Mouse (Mus musculus) forebrain, embryonic 16.5 days (tissue): ENCODE results near the gene Qsox2. TPM values are rescaled to one million over a fixed set of nuclear protein-coding genes. Genes with fewer than 3 reads are reported as not detected.
A peak's percentile ranks its signal among the peaks of the same experiment; 100 is the strongest.

Experiments used
- ATAC-seq: fragments of 200-750 bp; cut with Nextera tagmentation; 2 replicates; pipeline ENCODE4 v1.8.0; 2017; ENCODE audit warnings: mild to moderate bottlenecking, moderate library complexity
- H3K27ac ChIP-seq: fragments of 300-500 bp; sonication (generic); 2 replicates; pipeline ENCODE4 v1.5.1; 2014; ENCODE audit warnings: low read length, control low read depth
- H3K27me3 ChIP-seq: fragments of 300-500 bp; sonication (generic); replicated peaks from 2 replicates; pipeline ENCODE4 v1.6.1; 2014; ENCODE audit warnings: low read length; ENCODE audit not compliant: control insufficient read depth, insufficient read depth
- H3K36me3 ChIP-seq: fragments of 300-500 bp; sonication (generic); 2 replicates; pipeline ENCODE4 v1.6.1; 2014; ENCODE audit not compliant: control insufficient read depth, insufficient read depth
- H3K4me1 ChIP-seq: fragments of 300-500 bp; sonication (generic); replicated peaks from 2 replicates; pipeline ENCODE4 v1.6.1; 2014; ENCODE audit warnings: low read length; ENCODE audit not compliant: control insufficient read depth, insufficient read depth
- H3K4me2 ChIP-seq: fragments of 300-500 bp; sonication (generic); 2 replicates; pipeline ENCODE4 v1.6.1; 2014; ENCODE audit warnings: mild to moderate bottlenecking, low read length, control low read depth
- H3K4me3 ChIP-seq: fragments of 300-500 bp; sonication (generic); replicated peaks from 2 replicates; pipeline ENCODE4 v1.5.1; 2014; ENCODE audit warnings: mild to moderate bottlenecking, low read length, control low read depth
- H3K9ac ChIP-seq: fragments of 300-500 bp; sonication (generic); replicated peaks from 2 replicates; pipeline ENCODE4 v1.6.1; 2014; ENCODE audit warnings: low read depth, low read length, control low read depth
- H3K9me3 ChIP-seq: fragments of 300-500 bp; sonication (generic); 2 replicates; pipeline ENCODE4 v1.6.1; 2016; ENCODE audit warnings: low read length; ENCODE audit not compliant: control insufficient read depth
- WGBS: fragments of 180-500 bp; shearing (Covaris S2); extraction: QIAGEN DNeasy Blood & Tissue Kit; methylation state at CpG from one replicate; pipeline ENCODE4 v1.1.7; 2014; 5-methylcytosine and 5-hydroxymethylcytosine counted together
- polyA plus RNA-seq: library from polyadenylated mRNA; unstranded; fragments of >200 nt; fragmentation: Nextera tagmentation; extraction: Ambion mirVana; gene quantifications from 2 replicates; pipeline ENCODE4 v1.2.1, GENCODE M21; 2015

Gene Qsox2
- polyA plus RNA-seq, 1 experiment from 2014 or later, result 14.6 TPM

- H3K27ac ChIP-seq, result no peak overlapping the region
- no peaks in the 10 kb centered on the region for H3K27me3 ChIP-seq
- no peak for ATAC-seq
- no peak overlapping the region for H3K4me3 ChIP-seq
- H3K9me3 ChIP-seq, result no peaks in the 10 kb centered on the region
- H3K4me2 ChIP-seq, result no peak overlapping the region
- H3K36me3 ChIP-seq, result no peaks in the 10 kb centered on the region
- WGBS, result 71% methylated on average over 4 of the region's 4 CpGs
- H3K4me1 ChIP-seq, result no peaks in the 10 kb centered on the region
- H3K9ac ChIP-seq, result no peak overlapping the region
These were observed 27.3 kb upstream of the Qsox2 start for GRCm38 (mm10) chr2:26264646-26265045.

DNA sequence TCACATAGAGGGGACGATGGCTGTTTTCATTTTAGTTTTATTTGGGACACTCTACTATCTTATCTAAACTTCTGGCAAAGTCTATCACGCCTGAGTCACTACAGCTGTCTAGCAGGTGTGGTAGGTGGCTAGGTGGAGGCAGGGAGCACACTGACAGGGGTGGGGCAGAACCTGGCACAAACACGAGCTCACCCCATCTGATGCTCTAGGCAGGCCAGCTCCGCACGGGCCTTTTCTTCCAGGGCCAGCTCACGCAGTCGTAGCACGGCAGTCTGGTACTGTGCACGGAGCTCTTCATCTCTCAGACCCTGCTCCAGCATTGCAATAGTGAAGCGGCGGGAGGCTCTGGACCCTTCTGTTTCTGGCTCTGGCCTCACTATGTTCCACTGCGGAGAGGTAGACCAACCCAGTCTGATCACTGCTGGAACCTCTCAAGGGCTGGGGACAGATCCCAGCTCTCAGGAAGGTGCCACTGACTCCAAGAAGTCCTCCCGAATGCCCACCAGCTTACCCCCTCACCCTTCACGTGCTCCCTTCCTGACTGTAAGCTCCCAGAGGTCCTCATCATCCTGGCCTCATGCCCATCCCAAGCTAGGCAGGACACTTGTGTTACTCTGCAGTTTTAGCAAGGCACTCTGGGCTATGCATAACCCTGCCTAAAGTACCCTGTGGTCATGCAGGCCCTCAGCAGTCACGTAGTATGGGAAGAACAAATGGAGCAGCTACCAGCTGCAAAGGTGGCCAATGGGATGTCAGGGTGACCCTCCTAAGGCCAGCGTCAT lies 20.2 kb upstream of the Qsox2 start:
- no peak for ATAC-seq
- Histone ChIP-seq H3K4me3 (no peak overlapping the region), H3K4me1 (no peaks in the 10 kb centered on the region), H3K36me3 (no peaks in the 10 kb centered on the region), H3K9ac (no peak overlapping the region), H3K27ac (no peak overlapping the region), H3K4me2 (no peak overlapping the region), H3K9me3 (no peaks in the 10 kb centered on the region), H3K27me3 (no peaks in the 10 kb centered on the region)
- 86% methylated on average over 16 of the region's 16 CpGs for WGBS

GRCm38 (mm10) chr2:26254816-26255215 lies 17.5 kb upstream of the Qsox2 start:
- Histone ChIP-seq H3K27me3 (no peaks in the 10 kb centered on the region), H3K9ac (no peak overlapping the region), H3K27ac (no peak overlapping the region), H3K4me3 (no peak overlapping the region), H3K36me3 (no peaks in the 10 kb centered on the region), H3K9me3 (no peaks in the 10 kb centered on the region), H3K4me1 (no peaks in the 10 kb centered on the region), H3K4me2 (no peak overlapping the region)
- WGBS, result 46% methylated on average over 4 of the region's 4 CpGs
- ATAC-seq, result no peak

- ATAC-seq, result no peak
- no peaks in the 10 kb centered on the region for H3K4me1 ChIP-seq
- no peak overlapping the region for H3K4me3 ChIP-seq
- H3K9ac ChIP-seq, result no peak overlapping the region
- no peak overlapping the region for H3K4me2 ChIP-seq
- H3K36me3 ChIP-seq, result no peaks in the 10 kb centered on the region
- no peak overlapping the region for H3K27ac ChIP-seq
- no peaks in the 10 kb centered on the region for H3K9me3 ChIP-seq
- WGBS, result 57% methylated on average over 8 of the region's 8 CpGs
- H3K27me3 ChIP-seq, result no peaks in the 10 kb centered on the region
These were observed 15.3 kb upstream of the Qsox2 start for GRCm38 (mm10) chr2:26252514-26253206.

DNA sequence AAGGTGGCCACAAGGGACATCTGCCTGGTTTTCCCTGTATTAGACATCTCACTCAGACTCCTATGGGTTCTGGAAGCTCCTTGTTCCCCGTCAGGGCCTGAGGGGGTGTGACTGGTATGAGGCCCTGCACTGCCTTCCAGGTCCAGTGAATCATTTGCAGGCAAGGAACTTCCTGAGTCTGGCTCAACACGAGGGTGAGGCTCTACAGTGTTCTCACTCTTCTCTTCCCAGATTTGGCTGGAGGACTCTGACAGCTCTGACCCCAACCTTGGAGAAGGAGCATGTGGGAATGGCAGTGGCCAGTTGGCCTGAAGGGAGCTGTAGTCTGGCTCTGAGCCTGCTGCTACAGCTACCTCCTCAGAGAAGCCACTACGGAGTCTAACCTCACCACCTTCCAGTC lies 10.2 kb upstream of the Qsox2 start:
- no peaks in the 10 kb centered on the region for H3K4me1 ChIP-seq
- WGBS, result 70% methylated on average over 3 of the region's 3 CpGs
- no peaks in the 10 kb centered on the region for H3K9me3 ChIP-seq
- H3K27ac ChIP-seq, result no peak overlapping the region
- H3K9ac ChIP-seq, result no peak overlapping the region
- no peak overlapping the region for H3K4me2 ChIP-seq
- no peaks in the 10 kb centered on the region for H3K36me3 ChIP-seq
- H3K27me3 ChIP-seq, result 0 out of 2 replicates have a peak, but pooled peaks cover 2% of the 10 kb centered on the region
- ATAC-seq, result no peak
- no peak overlapping the region for H3K4me3 ChIP-seq

GRCm38 (mm10) chr2:26240841-26241240 lies 3.5 kb upstream of the Qsox2 start:
- no peaks in the 10 kb centered on the region for H3K36me3 ChIP-seq
- no peaks in the 10 kb centered on the region for H3K27me3 ChIP-seq
- no peak overlapping the region for H3K4me3 ChIP-seq
- H3K9me3 ChIP-seq, result no peaks in the 10 kb centered on the region
- no peak overlapping the region for H3K4me2 ChIP-seq
- no peak overlapping the region for H3K27ac ChIP-seq
- H3K4me1 ChIP-seq, result peaks cover 12% of the 10 kb centered on the region
- 52% methylated on average over 3 of the region's 3 CpGs for WGBS
- no peak for ATAC-seq
- H3K9ac ChIP-seq, result no peak overlapping the region

DNA sequence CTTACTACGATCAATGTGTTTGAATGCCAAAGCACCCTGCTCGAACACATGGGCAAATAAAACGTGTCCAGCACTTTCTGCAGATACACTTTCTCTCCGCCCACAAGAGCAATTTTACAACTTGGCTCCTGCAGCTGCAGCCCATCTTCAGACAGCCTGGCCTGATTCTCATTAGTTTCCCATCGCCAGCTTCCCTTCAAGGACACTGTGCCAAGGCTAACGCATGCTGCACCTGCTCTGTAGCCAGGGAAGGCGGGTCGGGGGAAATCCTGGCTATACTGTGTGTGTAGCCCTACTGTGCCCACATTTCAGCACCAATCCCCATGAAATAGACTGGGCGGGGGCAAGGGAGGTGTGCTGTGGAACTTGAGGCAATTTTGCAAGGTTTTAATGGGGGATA lies 3.0 kb upstream of the Qsox2 start:
- Histone ChIP-seq H3K9ac (no peak overlapping the region), H3K4me1 (peaks cover 13% of the 10 kb centered on the region), H3K27me3 (no peaks in the 10 kb centered on the region), H3K4me2 (no peak overlapping the region), H3K9me3 (no peaks in the 10 kb centered on the region), H3K4me3 (no peak overlapping the region), H3K27ac (no peak overlapping the region), H3K36me3 (no peaks in the 10 kb centered on the region)
- peak; percentile 51 for ATAC-seq
- 41% methylated on average over 9 of the region's 9 CpGs for WGBS

- ATAC-seq, result peak; percentile 48
- Histone ChIP-seq H3K27me3 (no peaks in the 10 kb centered on the region), H3K9ac (peak overlapping the region; percentile 88), H3K4me2 (peak overlapping the region; percentile 81), H3K4me3 (peak overlapping the region; percentile 68), H3K4me1 (peaks cover 13% of the 10 kb centered on the region), H3K36me3 (no peaks in the 10 kb centered on the region), H3K9me3 (no peaks in the 10 kb centered on the region), H3K27ac (peak overlapping the region; percentile 65)
- under 1% methylated on average over 37 of the region's 51 CpGs for WGBS
These were observed 540 bp downstream of the Qsox2 start for GRCm38 (mm10) chr2:26236681-26237289.

- Histone ChIP-seq H3K4me2 (no peak overlapping the region), H3K4me3 (no peak overlapping the region), H3K27ac (no peak overlapping the region), H3K27me3 (no peaks in the 10 kb centered on the region), H3K36me3 (no peaks in the 10 kb centered on the region), H3K9me3 (no peaks in the 10 kb centered on the region), H3K9ac (no peak overlapping the region), H3K4me1 (peaks cover 8% of the 10 kb centered on the region)
- ATAC-seq, result no peak
- 91% methylated on average over 2 of the region's 2 CpGs for WGBS
These were observed 2.6 kb downstream of the Qsox2 start for GRCm38 (mm10) chr2:26234771-26235170.
